Mouse (Mus musculus): ENCODE measurements around the gene Srd5a3.
"Not testable (repeated sequence)": the region's sequence is repeated elsewhere in the genome, so short reads cannot be mapped to it uniquely, and the experiment has no call there.

Srd5a3 gene

DNA sequence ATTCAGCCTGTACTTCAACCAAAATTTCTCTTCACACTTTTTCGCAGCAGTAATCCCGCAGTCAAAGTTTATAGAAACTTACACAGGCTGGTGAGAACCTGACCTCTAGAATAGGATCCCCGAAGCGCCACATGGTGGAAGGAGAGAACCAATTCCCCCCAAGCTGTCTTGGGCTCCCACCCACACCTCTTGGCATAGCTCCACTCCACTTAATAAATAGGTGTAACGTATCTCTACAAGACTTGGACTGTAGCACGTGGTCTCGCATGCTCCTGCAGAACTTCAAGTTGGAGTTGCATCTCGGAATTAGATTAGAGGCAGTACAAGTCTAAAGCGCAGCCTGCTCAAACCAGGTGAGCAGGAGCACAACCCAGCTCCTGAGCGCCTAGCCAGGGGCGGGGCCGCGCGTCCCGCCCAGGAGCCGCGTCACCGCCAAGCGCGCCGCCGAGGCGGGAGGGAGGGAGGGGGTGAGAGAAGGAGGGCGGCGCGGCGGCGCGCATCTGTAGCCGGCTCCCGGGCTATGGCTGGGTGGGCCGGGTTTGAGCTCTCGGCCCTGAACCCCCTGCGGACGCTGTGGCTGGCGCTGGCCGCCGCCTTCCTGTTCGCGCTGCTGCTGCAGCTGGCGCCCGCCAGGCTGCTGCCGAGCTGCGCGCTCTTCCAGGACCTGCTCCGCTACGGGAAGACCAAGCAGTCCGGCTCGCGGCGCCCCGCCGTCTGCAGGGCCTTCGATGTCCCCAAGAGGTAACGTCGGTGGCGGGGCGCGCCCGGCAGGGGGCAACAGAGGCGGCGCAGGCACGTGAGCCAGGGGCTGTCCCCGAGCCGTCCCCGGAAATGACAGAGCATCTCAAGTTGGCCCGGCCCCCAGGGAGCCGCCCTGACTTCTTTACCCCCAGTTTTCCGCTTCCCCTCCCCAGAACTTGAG is at the start of gene Srd5a3:
Srd5a3 (plus strand) TSS at position 464 of the 922 bp plus-strand sequence.
- peak; percentile 100 for DNase-seq

DNA sequence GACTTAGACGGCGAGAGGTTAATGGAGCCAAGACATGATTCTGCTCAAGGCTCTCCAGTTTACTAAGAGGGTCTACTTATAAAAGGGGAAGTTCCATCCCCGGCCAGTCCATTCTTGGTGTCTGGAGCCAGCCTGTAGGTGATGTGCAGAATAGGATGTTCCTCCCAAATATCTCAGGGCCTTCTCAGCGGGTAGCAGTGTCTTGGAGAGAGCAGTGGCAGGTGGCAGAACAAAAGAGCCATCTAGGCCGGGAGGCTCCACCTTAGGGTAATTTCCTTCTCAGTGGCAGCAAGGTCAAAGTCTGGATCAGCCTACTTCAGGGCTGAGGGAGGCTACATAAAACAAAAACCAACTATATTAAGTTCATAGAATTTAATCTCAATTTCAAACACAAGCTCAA is 36.3 kb upstream of the Srd5a3 start:
- not testable (repeated sequence) for DNase-seq

DNA sequence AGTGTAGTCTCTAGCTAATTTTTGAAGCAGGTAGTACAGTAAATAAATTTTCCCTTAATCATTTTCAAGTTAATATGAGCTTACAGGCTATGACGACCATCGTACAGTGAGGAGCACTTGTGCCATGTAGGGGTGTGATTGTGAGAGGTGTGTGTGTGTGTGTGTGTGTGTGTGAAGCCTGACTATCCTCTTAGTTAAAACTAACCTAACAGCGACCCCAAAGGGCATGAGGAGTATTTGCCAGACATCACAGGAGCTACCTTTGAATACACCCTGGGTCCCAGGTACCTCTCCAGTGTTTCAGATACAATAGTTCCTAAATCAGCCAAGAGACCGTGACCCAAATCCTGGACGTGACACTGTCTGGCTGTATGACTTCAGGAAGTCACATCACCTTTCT is 32.8 kb upstream of the Srd5a3 start:
- DNase-seq: no peak

DNA sequence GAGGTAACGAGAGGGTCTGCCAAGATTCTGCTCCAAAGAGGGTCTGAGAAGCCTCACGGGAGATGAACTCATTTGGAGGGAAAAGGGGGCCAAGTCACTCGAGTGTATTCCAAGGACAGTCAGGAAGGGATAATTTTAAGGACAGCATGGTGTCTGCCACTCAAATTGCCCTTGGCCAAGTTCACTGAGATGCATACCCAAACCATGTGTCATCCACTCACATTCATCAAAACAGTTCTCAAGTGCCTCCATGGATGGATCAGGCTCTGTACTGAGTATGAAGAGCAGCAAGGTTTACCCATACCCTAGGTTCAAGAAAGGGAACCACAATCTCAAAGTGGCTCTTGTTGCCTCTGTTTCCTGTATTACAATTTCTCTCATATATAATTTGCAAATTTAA is 31.6 kb upstream of the Srd5a3 start:
- DNase-seq: no peak

DNA sequence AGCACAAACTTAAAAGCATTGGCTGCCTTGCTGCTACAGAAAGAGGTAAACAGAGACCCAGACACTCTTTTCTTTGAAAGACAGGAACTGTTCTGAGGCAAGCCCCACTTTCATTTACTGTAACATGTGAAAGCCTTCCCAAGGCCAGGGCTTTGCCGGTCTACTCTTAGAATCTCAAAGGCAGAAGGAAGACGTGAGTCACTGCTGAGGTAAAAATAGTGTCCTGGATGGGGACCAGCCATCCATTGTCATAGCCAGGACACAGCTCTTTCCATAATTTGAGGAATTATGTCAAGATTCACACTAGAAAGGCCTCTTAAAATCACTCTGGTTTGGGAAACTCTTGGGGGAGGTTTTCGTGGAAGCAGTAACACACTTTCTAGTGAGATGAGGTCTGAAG is 28.9 kb upstream of the Srd5a3 start:
- DNase-seq: no peak

DNA sequence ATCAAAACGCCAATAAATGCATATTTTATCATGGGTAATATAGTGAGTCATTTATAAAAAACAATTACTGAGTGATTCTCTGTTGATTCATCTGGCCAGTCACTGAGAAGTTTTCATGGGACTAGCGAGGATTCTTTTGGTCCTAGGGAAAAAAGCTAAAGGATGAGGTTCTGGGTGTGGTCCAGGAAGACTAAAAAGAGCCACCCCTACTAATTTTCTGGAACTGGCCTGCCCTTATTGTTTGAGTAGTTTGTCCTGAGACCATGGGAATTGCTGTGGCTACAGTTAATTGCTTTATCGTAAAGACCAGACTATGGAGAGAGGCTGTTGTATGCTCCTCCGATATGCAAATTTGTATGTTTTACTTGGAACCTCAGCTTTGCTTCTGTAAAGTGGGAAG is 28.1 kb upstream of the Srd5a3 start:
- no peak for DNase-seq

DNA sequence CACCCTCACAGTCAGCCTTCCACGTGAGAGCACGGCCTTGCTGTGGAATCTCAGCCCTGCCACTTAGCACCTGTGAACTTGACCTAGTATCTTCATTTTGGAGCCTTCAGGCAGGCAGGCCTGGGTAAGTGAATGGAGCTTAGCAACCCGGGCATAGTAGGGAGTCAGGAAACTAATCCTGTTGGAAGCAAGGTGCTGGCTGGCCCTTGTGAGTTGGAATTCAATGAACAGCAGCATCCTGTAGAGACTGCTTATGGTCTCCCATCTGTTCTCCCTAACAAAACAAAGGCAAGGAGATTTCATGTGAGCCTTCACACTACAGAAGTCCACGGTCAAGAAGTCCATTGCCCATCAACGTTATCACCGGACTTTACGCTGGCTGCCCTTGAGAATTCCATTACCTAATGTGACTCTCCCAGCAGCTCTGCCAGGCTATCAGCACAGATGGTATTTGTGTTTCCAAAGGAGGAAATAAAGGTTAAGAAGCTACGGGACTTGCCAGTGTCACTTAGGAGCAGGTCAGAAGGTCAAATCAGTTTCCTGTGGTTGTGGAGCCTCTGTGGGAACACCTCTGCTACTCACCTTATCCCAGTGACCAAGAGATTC is 24.5 kb upstream of the Srd5a3 start:
- no peak for DNase-seq

DNA sequence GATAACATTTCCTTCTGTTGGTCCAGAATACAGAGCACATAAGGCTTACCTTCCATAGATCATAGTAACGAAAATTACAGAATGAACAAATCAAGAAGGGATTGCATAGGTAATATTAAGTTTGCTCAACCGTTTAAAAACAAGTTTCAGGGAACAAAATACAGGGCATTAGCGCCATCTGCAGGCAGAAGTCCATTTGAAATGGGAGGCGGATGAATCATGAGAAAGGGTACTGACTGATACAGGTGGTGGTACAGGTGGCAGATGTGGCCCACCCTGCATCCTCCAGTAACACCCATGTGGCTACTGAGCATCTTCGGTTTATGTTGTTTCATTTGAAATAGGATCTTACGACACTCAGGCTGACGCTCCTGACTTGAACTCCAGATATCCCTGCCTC is 21.6 kb upstream of the Srd5a3 start:
- peak; percentile 40 for DNase-seq

DNA sequence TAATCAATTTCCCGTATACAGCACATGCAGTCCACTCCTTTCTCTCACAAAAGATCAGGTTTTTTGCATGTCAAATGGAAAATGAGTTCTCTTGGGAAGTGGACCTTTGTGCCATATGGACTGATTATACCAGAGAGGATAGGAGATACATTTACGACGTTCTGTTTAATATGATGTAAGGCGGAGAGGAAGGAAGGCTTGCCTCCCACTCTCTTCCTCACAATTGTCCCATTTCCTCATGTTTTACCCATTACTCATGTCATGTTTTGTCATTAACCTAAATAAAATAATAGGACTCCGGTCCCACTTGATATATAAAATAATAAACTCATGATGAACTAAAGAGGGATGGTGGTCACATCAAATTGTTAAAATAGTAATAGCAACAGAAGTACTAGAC is 19.4 kb upstream of the Srd5a3 start:
- DNase-seq: no peak

DNA sequence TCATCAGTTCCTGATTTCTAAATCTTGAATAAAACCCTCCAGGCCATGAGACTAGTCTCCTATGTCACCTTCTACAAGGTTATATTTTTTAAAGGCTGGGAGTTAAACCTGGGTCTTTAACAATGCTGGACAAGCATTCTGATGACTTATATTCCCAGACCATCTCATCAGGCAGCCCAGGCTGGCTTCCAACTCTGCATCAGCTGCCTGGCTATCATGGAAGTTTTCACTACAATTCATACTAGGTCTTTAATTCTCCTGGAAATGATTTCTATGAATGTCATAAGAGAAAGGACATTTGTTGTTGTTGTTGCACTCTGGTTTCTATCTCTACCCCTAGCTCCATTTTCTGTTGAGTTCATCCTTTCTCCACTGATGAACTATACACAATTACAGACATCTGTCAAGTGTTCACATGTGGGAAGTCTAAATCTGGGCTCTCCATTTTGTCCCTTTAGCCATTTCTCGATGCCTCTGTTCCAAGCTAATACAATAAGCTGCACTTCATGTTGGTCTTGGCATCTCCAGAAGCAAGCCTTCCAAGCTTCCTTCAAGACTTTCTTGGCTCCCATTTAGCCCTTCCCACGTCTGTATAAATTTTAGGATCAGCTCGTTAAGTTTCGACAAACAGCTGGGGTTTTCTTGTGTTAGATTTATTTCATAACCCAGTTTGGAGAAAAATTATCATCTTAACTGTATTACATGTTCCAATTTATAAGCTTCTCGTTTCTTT is 12.3 kb upstream of the Srd5a3 start:
- DNase-seq: no peak

DNA sequence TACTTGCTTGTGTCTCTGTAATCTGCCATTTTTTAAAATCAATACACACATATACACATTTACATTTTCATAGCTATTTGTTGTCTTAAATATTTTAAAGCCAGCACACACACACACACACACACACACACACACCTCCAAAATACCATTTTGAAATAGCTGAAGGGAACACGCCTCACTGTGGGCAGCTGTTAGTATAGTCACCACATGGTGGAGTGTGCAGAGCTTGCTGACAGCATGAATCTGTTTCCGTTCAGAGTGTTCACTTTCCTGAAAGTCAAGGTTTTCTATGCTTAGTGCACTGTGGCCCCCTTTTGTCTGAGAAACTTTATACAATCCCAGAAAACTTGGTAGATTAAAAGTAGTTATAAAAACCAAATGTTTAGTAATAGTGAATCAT is 9.8 kb upstream of the Srd5a3 start:
- no peak for DNase-seq

DNA sequence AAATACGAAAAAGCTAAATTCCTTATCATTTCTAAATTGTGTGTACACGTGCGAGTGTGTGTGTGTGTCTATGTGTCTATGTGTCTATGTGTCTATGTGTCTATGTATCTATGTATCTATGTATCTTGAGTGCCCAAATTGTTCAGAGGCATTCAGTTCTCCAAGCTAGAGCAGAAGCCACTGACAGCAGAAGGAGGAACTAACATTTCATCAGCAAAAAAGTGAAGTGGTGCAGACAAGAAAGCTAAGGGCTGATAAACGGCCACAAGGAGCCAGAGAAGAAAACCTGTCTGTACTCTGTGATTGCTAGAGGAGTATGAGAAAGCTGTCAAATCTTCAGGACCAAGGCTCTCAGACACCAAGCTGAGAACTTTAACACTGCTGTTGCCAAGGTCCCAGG is 8.1 kb upstream of the Srd5a3 start:
- no peak for DNase-seq

DNA sequence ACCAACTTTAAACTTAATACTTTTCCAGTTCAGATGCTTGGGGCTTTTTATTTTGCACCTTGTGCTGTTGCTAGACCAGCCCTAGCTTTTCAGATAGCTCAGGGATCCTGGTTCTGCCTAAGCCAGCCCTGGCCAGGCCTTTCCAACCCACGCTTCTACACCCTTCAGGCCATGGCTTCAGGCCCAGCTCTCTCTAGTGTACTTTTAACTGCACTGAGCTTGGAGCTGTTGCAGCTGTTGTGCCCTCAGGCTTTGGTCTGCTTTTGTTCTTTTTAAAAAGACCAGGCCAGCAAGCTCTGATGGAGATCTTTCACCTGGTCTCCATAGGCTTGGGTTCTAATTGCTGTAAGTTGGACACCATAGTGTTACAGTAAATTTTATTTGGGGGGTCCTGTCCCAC is 4.4 kb upstream of the Srd5a3 start:
- DNase-seq: no peak

DNA sequence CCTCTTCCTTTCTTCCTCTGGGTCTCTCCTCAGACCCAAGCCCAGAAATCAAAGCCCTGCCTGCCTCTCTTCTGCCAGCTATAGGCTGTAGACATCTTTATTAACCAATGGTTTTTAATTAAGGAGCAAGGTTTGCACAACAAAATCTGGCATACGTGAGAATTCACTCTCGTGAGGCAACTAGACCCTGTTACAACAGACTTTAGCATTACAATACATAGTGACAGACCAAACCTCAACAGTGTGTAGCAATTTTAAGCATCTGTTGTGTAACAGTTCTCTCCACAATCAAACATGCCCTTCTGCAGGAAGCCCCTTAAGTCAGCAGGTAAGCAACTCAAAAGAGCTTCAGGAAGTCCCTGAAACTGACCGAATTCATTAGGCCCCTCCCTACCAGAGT is 3.8 kb upstream of the Srd5a3 start:
- no peak for DNase-seq

DNA sequence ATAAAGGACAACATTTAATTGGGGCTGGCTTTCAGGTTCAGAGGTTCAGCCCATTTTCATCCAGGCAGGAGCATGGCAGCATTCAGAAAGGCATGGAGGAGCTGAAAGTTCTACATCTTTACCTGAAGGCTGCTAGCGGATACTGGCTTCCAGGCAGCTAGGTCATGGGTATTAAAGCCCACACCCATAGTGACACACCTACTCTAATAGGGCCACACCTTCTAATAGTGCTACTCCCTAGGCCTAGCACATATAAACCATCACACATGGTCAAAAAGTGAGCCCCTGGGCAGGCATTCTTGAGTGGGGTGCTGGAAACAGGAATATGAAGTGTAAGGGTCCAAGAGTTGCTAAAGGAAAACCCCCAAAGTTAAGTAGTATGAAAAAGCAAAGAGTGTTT is 2.5 kb upstream of the Srd5a3 start:
- no peak for DNase-seq

DNA sequence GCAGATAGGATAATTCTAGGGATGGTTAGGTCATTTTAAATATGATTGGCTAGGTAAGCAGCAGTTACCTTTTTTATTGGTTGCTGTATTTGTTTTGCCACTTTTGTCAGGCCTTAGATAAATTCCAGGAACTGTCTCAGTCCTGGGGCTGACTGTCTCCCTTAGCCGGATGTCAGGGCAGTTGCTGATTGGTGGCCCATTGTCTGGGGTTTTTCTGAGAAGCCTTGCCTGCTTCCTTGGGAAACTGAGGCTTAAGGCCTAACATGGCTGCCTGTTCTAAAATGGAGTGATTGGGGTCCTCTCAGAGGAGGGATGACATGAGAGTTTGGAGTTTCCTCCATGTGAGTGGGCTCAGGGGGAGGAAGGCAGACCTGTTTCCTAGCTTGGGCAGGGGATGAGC is 2.0 kb upstream of the Srd5a3 start:
- no peak for DNase-seq

DNA sequence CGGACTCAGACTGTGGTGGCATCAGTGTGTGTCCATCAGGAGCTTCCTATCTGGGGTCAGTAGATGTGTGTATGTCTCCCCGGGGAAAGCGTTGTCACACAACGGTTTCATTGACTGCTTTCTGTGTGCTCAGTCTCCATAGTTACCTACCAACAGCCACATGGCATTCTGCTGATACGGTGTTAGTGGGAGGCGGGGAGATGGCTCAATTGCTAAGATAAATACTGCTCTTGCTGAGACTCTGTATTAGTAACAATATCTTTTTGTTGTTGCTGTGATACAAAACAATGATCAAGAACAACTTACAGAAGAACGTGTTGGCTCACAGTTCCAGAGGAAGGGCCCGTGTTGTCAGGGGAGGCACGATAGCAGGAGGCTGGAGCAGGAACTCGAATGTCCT is 1.6 kb upstream of the Srd5a3 start:
- DNase-seq: no peak

DNA sequence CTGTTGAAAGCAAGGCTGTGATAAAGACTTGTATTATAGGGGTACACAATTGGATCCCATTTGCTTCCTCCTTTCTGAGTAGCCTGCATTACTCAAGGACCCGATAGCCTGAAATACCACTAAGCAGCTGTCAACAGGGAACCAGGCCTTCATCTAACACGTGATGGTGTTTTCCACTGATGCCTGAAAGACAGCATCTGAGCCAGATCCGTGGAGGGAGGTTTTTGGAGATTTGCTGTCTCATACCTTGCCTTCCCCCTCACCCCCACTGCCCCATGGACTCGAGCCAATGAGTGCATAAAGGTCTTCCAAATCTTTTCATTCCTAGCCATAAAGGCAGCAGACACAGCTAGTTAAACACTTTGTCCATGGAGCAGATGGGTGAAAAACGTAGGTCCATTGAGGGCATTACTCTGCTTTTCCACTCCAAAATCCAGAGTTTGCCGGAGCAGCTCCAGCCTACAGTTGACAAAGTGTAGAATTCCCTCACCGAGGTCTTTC is 850 bp upstream of the Srd5a3 start:
- DNase-seq: peak; percentile 8

DNA sequence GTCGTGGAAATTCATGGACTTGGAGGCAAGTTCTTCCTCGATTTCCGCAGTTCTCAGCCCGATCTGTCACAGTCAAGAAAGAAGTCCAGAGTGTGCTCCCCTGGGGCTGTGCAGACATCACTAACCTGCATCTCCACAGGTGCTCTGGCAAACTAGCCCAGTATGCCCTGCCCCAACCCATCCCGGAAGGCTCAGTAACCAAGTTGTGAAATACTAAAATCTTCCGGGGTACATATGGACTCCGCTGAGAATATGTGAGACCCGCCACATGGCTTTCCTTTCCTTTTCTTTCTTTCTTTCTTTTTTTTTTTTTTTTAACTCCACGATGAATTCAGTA is 627 bp downstream of the Srd5a3 start:
- no peak for DNase-seq

DNA sequence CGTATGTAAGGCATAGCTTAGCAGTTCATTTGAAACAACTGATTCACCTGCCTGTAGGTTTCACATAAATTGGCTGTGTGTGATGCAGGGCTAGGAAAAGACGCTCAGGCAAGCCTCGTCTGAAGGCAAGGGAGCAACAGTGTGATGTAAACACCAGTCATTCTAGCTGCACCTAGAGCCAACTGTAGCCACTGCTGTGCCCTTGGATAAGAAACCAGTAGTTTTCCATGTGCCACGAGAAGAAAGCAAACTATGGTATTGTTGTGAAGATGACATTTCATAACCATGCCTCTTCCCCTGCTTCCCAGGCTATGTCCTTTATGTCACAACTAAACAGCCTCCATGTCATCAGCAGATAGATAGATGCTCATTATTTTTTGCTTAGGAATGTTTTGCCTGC is 3.3 kb downstream of the Srd5a3 start:
- no peak for DNase-seq

DNA sequence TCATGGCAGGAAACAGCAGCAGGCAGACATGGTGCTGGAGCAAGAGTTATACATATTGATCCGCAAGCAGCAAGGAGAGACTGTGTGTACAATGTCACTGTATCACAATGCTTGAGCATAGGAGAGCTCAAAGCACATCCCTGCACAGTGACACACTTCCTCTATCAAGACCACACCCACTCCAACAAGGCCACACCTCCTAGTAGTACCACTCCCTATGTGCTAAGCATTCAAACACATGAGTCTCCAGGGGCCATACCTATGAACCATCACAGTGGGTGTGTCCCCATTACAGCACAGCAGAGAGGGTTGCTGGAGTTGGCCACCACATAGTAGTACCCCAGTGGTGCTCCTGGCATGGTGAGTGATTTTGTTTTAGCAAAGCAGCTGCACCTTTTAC is 6.3 kb downstream of the Srd5a3 start:
- DNase-seq: no peak

DNA sequence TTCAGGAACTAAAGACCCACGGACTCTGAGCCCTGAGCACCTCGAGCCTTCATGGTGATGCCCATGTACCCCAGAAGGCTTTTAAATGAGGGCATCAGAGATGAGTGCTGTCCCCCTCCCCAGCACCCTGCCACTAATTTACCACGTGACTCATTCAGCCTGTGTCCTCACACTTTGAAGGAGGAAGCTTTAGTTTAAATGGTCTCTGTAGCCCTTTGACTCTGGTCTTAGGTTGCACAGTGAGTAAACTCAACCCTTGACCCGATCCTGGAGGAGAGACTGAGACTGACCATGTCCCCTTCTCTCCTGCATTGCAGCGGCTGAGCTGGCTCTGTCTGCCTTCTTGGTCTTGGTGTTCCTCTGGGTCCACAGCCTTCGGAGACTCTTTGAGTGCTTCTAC is 9.4 kb downstream of the Srd5a3 start:
- no peak for DNase-seq

DNA sequence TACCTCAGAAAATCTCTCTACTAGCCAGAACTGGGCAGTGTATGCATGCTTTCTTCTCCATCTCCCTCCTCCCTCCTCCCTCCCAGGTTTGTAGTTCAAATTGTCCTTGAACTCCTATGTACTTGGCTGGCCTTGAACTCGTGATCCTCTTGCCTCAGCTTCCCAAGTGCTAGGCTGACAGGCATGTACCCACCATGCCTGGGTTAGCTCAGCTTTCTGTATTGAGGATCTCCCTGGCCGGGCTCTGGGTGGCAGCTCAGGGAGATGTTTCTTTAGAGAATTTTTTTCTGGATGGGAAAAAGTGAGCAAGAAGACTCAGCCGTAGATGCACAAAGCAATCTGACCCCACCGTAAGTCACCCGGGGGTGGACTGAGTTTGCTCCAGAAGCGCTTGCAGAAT is 12.9 kb downstream of the Srd5a3 start:
- DNase-seq: no peak

DNA sequence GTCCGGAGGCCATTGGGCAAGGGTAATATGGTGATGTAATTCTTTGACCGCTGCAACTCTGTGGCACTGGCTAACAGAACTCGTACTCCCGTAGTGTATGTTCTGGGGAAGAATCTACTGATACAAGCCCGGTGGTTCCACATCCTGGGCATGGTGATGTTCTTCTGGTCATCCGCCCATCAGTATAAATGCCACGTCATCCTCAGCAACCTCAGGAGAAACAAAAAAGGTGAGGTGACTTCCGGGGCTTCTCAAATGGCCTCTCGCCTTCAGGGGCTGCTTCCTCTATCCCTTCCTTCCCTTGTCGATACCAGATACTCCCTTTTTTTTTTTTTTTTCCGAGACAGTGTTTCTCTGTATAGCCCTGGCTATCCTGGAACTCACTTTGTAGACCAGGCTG is 13.4 kb downstream of the Srd5a3 start:
- DNase-seq: no peak
